Mouse (Mus musculus) layer of hippocampus, adult 9-10 months (tissue): ENCODE measurements around the gene Bms1.

Source experiments
- DNase-seq: peaks from one replicate; pipeline ENCODE4 v3.0.0; 2022; ENCODE audit warnings: low spot score

The Bms1 gene

GRCm38 (mm10) chr6:118366196-118366595 is 53.1 kb downstream of the Bms1 start:
- no peak for DNase-seq

GRCm38 (mm10) chr6:118365781-118366180 is 53.5 kb downstream of the Bms1 start:
- no peak for DNase-seq

- DNase-seq = no peak
Observed at GRCm38 (mm10) chr6:118350342-118350741, 68.9 kb downstream of the Bms1 start.

GRCm38 (mm10) chr6:118348186-118348585 is 71.1 kb downstream of the Bms1 start:
- no peak for DNase-seq

- DNase-seq = no peak
Observed at GRCm38 (mm10) chr6:118347291-118347690, 72.0 kb downstream of the Bms1 start.

GRCm38 (mm10) chr6:118341861-118342485 is 77.3 kb downstream of the Bms1 start:
- DNase-seq = no peak

GRCm38 (mm10) chr6:118337660-118338059 is 81.6 kb downstream of the Bms1 start:
- DNase-seq = no peak

- no peak for DNase-seq
Observed at GRCm38 (mm10) chr6:118336541-118337480, 82.5 kb downstream of the Bms1 start.

GRCm38 (mm10) chr6:118335934-118336450 is 83.3 kb downstream of the Bms1 start:
- no peak for DNase-seq

- DNase-seq = no peak
Observed at GRCm38 (mm10) chr6:118333861-118334260, 85.4 kb downstream of the Bms1 start.
